Mouse (Mus musculus) midbrain, embryonic 11.5 days (tissue): ENCODE data around the gene Mia2. TPM values are rescaled to one million over a fixed set of nuclear protein-coding genes. Genes with fewer than 3 reads are reported as not detected.

ENCODE experiments used
- ATAC-seq: fragments of 200-750 bp; cut with Nextera tagmentation; 2 replicates; pipeline ENCODE4 v1.8.0; 2017; ENCODE audit warnings: moderate TSS enrichment, moderate library complexity; ENCODE audit not compliant: low FRiP score
- DNase-seq: peaks from one replicate; pipeline ENCODE4 v3.0.0; 2015; ENCODE audit warnings: low spot score; ENCODE audit errors: missing footprints
- H3K27ac ChIP-seq: fragments of 300-500 bp; sonication (generic); 2 replicates; pipeline ENCODE4 v1.5.1; 2014; ENCODE audit warnings: low read depth, low read length
- H3K27me3 ChIP-seq: fragments of 300-500 bp; sonication (generic); 2 replicates; pipeline ENCODE4 v1.6.1; 2014; ENCODE audit warnings: mild to moderate bottlenecking, low read length, moderate library complexity, mixed read lengths; ENCODE audit not compliant: control insufficient read depth, insufficient read depth
- H3K36me3 ChIP-seq: fragments of 300-500 bp; sonication (generic); 2 replicates; pipeline ENCODE4 v1.6.1; 2014; ENCODE audit warnings: mild to moderate bottlenecking, low read length, moderate library complexity, mixed read lengths; ENCODE audit not compliant: control insufficient read depth, insufficient read depth
- H3K4me1 ChIP-seq: fragments of 300-500 bp; sonication (generic); 2 replicates; pipeline ENCODE4 v1.6.1; 2014; ENCODE audit warnings: low read length; ENCODE audit not compliant: control insufficient read depth, insufficient read depth
- H3K4me2 ChIP-seq: fragments of 300-500 bp; sonication (generic); 2 replicates; pipeline ENCODE4 v1.6.1; 2014; ENCODE audit warnings: mild to moderate bottlenecking, moderate library complexity
- H3K4me3 ChIP-seq: fragments of 300-500 bp; sonication (generic); 2 replicates; pipeline ENCODE4 v1.5.1; 2014; ENCODE audit warnings: low read depth, low read length
- H3K9ac ChIP-seq: fragments of 300-500 bp; sonication (generic); 2 replicates; pipeline ENCODE4 v1.6.1; 2014; ENCODE audit warnings: low read length
- H3K9me3 ChIP-seq: fragments of 300-500 bp; sonication (generic); 2 replicates; pipeline ENCODE4 v1.6.1; 2016; ENCODE audit warnings: low read length; ENCODE audit not compliant: control insufficient read depth
- WGBS: fragments of 180-500 bp; shearing (Covaris S2); extraction: QIAGEN DNeasy Blood & Tissue Kit; methylation state at CpG from one replicate; pipeline ENCODE4 v1.1.7; 2014; 5-methylcytosine and 5-hydroxymethylcytosine counted together
- polyA plus RNA-seq: library from polyadenylated mRNA; unstranded; fragments of >200 nt; fragmentation: Nextera tagmentation; extraction: Ambion mirVana; gene quantifications from 2 replicates; pipeline ENCODE4 v1.2.1, GENCODE M21; 2014

The Mia2 gene
- polyA plus RNA-seq, 1 experiment from 2014 or later = 55.4 TPM

DNA sequence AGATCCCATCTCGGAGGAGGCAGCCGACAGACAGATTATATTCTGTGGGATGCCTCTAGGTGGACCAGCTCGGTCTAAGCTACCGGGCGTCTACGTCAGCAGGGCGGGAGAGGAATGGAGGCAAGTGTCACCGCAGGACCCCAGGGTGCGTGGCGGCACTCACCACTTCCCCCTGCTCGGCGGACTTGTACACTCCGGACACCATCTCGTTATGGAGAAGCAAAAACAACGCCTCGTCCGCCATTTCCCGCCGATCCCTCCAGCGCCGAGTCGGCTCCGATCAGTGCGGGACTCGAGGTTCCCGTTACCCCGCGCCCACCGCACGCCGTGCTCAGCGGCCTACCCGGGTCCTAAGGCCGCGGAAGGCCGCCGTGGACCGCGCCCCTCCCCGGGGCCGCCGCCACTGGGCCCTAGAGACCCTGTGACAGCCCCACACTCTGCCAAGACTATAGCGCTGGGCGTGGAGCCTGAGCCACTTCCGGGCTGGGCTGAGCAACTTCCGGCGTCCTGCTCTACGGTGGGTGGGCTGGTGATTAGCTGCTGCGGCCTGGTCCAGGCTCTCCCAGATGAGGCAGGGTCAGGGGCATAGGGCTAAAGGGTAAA is 34.5 kb upstream of the Mia2 start, which contains the start of gene Trappc6b:
Gene Trappc6b (minus strand): TSS at position 480 of the 603 bp plus-strand sequence.
- DNase-seq (peak; percentile 96), ATAC-seq (peak; percentile 98)
- peaks cover 5% of the 10 kb centered on the region for H3K4me1 ChIP-seq
- under 1% methylated on average over 49 of the region's 49 CpGs for WGBS
- H3K9ac ChIP-seq = peak within 1 kb of the TSS; percentile 86
- 0 out of 2 replicates have a peak, but pooled peaks cover 2% of the 10 kb centered on the region for H3K36me3 ChIP-seq
- peak within 1 kb of the TSS; percentile 56 for H3K4me2 ChIP-seq
- no peaks in the 10 kb centered on the region for H3K9me3 ChIP-seq
- peak within 1 kb of the TSS; percentile 74 for H3K27ac ChIP-seq
- no peaks in the 10 kb centered on the region for H3K27me3 ChIP-seq
- peak within 1 kb of the TSS; percentile 82 for H3K4me3 ChIP-seq

DNA sequence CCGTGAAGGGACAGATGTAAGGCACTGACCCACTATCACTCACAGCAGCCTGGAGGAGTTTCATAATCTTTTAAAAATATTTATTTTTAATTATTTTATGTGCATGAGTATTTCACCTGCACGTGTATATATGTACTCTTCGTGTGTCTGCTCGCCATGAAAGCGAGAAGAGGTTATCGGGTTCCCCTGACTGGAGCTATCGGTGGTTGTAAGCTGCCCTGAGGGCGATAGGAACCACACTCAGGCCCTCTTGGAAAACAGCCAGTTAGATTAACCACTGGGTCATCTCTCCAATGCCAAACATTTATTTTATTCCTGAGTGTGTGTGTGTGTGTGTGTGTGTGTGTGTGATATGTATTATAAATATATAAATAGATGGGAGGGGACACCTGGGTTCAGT is 30.8 kb upstream of the Mia2 start:
- Histone ChIP-seq H3K4me1 (peaks cover 10% of the 10 kb centered on the region), H3K4me3 (no peak overlapping the region), H3K27ac (no peak overlapping the region), H3K9ac (no peak overlapping the region), H3K9me3 (no peaks in the 10 kb centered on the region), H3K36me3 (peaks cover 5% of the 10 kb centered on the region; the same call in 1 of the 2 replicates), H3K27me3 (no peaks in the 10 kb centered on the region), H3K4me2 (no peak overlapping the region)
- ATAC-seq (no peak), DNase-seq (no peak)
- WGBS = 88% methylated on average over 8 of the region's 8 CpGs

DNA sequence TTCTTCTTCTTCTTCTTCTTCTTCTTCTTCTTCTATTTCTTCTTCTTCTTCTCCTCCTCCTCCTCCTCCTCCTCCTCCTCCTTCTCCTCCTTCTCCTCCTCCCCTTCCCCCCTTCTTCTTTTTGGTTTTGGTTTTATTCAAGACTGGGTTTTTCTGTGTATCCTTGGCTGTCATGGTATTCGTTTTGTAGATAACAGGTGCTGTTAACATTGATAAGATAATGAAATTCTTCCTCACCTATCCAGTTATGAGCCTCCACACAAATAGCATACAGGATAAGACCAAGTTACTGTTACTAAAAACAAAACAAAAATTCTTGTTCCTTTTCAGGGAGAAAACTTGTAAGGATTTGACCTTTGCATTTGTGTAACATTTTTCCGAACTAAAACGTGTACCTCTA is 29.8 kb upstream of the Mia2 start:
- Histone ChIP-seq H3K9me3 (no peaks in the 10 kb centered on the region), H3K9ac (peak overlapping the region; percentile 46), H3K4me3 (peak overlapping the region; percentile 99; the same call in 1 of the 2 replicates), H3K27ac (no peak overlapping the region), H3K4me1 (0 out of 2 replicates have a peak, but pooled peaks cover 5% of the 10 kb centered on the region), H3K4me2 (peak overlapping the region; percentile 51; the same call in 1 of the 2 replicates), H3K36me3 (peaks cover 9% of the 10 kb centered on the region; the same call in 1 of the 2 replicates), H3K27me3 (no peaks in the 10 kb centered on the region)
- no peak for DNase-seq
- 75% methylated on average over 3 of the region's 3 CpGs for WGBS
- no peak for ATAC-seq

DNA sequence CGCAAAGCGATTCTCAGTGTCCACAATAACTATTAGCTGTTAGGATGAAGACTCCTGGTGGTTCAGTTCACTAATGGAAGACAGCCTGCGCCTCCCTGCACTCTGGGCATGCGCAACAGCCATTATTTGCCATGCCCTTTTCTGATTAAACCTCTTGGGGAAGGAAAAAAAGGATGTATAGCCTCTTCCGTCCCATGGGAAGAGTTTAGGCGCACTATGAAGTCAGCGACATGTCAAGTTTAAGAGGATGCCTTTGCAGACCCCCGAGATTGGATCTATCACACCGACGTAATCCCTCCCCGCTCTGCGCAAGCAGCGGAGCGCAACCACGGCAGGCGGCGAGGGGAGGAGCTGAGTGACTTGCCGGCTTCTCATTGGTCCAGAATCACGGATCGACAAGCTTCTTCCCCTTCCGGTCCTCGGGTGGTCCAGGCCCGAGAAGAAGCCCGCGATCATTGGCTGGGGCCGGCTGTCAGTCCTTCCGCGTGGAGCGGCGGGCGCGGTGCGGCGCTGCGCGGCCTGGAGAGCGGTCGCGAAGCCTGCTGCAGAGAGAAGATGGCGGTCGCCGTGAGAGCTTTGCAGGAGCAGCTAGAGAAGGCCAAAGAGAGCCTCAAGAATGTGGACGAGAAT is 29.0 kb upstream of the Mia2 start, which contains the start of gene Pnn:
Gene Pnn (plus strand): TSS at position 437 of the 630 bp plus-strand sequence.
- DNase-seq (peak; percentile 98), ATAC-seq (peak; percentile 99)
- under 1% methylated on average over 43 of the region's 43 CpGs for WGBS
- Histone ChIP-seq H3K4me1 (0 out of 2 replicates have a peak, but pooled peaks cover 5% of the 10 kb centered on the region), H3K9me3 (no peaks in the 10 kb centered on the region), H3K27me3 (no peaks in the 10 kb centered on the region), H3K4me3 (peak within 1 kb of the TSS; percentile 99), H3K9ac (peak within 1 kb of the TSS; percentile 99), H3K27ac (peak within 1 kb of the TSS; percentile 74), H3K4me2 (peak within 1 kb of the TSS; percentile 84), H3K36me3 (peaks cover 11% of the 10 kb centered on the region; the same call in 1 of the 2 replicates)

DNA sequence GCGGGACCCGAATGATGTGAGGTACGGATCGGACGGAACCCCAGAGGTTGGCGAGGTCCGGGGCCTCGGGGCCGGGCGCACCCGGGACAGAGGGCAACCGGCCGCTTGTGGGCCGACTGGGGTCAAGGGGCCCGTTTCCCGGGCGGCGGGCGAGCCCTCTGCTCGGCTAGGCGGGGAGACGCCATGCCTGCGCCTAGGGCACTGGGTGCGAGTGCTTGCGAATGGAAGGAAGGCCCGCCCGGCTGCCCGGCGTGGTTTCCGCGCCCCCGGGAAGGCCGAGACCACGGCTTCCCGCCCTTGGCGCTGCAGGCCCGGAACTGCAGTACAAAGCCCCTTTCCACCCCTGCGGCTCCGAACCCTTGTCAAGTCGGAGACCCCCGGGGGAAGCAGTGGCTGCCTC is 28.5 kb upstream of the Mia2 start:
- peak overlapping the region; percentile 99 for H3K9ac ChIP-seq
- H3K4me3 ChIP-seq = peak overlapping the region; percentile 99
- peak; percentile 95 for DNase-seq
- H3K36me3 ChIP-seq = peaks cover 15% of the 10 kb centered on the region
- peak overlapping the region; percentile 84 for H3K4me2 ChIP-seq
- peak; percentile 70 for ATAC-seq
- H3K9me3 ChIP-seq = no peaks in the 10 kb centered on the region
- 0 out of 2 replicates have a peak, but pooled peaks cover 5% of the 10 kb centered on the region for H3K4me1 ChIP-seq
- H3K27me3 ChIP-seq = no peaks in the 10 kb centered on the region
- WGBS = under 1% methylated on average over 41 of the region's 41 CpGs
- H3K27ac ChIP-seq = peak overlapping the region; percentile 74

DNA sequence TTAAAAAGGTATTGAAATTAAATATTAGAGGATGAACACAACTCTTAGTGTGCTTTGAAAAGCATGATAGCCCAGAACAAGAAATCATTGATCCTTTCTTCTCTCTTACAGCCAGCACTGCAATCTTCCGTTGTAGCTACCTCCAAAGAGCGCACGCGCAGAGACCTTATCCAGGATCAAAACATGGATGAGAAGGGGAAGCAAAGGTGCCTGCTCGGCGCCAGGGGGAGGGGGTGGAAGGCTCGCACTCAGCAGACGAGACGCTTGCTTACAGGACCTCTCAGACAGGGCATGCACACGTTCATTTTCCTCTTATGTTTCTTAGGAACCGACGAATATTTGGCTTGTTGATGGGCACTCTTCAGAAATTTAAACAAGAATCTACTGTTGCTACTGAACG is 26.8 kb upstream of the Mia2 start:
- Histone ChIP-seq H3K9me3 (no peaks in the 10 kb centered on the region), H3K4me2 (no peak overlapping the region), H3K4me1 (0 out of 2 replicates have a peak, but pooled peaks cover 5% of the 10 kb centered on the region), H3K27me3 (no peaks in the 10 kb centered on the region), H3K4me3 (no peak overlapping the region), H3K9ac (no peak overlapping the region), H3K36me3 (peaks cover 20% of the 10 kb centered on the region), H3K27ac (no peak overlapping the region)
- 96% methylated on average over 13 of the region's 13 CpGs for WGBS
- DNase-seq = no peak
- ATAC-seq = no peak

DNA sequence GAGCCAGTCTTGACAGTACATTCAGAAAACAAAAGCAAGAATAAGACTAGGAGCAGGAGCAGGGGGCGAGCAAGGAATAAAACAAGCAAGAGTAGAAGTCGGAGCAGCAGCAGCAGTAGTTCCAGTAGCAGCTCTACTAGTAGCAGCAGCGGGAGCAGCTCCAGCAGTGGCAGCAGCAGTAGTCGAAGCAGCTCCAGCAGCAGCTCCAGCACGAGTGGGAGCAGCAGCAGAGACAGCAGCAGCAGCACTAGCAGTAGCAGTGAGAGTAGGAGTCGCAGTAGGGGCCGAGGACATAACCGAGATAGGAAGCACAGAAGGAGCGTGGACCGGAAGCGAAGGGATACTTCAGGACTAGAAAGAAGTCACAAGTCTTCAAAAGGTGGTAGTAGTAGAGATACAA is 23.3 kb upstream of the Mia2 start:
- WGBS = 89% methylated on average over 11 of the region's 11 CpGs
- no peak for DNase-seq

DNA sequence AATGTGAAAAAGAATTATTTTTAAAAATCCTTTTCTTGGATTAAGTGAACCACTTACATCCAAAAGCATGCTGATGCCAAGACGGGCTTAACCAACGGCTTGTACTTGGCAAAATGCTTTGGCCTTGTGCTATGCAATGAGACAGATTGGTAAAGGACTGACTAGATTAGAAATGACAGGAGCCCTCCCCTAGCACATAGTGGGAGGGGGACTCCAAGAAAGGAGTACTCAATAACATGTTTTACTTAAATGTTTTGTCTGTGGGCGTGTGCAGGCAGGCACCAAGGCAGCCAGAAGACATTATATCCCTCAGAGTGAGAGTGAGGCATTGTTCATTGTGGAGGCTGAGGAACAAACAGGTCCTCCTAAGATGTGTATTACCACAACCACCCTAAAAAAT is 21.5 kb upstream of the Mia2 start:
- no peak for ATAC-seq
- WGBS = 84% methylated on average over 3 of the region's 3 CpGs

More for the DNA sequence above, 23.3 kb upstream of the Mia2 start:
- Histone ChIP-seq H3K36me3 (peaks cover 20% of the 10 kb centered on the region), H3K9ac (no peak overlapping the region), H3K4me2 (no peak overlapping the region), H3K27ac (no peak overlapping the region), H3K4me1 (0 out of 2 replicates have a peak, but pooled peaks cover 5% of the 10 kb centered on the region), H3K9me3 (no peaks in the 10 kb centered on the region), H3K4me3 (no peak overlapping the region), H3K27me3 (no peaks in the 10 kb centered on the region)
- ATAC-seq = no peak

DNA sequence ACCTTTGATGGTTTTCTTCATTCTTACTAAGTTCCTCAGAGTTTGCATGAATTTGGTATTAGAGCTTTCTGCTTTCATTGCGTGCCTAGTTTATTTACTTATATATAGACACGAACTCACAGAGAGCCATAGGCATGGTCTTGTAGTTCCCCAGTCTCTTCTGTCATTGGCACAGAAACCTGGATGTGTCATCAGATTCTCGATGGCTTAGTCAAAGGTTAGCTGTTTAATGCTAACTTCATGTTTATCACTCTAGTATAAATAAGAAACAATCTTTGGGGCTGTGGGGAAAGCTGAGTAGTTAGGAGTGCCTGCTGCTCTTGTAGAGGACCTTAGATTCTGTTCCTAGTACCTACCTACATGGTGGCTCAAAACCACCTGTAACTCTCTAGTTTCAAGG is 18.6 kb upstream of the Mia2 start:
- Histone ChIP-seq H3K9ac (no peak overlapping the region), H3K27me3 (no peaks in the 10 kb centered on the region), H3K4me1 (no peaks in the 10 kb centered on the region), H3K27ac (no peak overlapping the region), H3K4me2 (no peak overlapping the region), H3K36me3 (peaks cover 6% of the 10 kb centered on the region), H3K9me3 (no peaks in the 10 kb centered on the region), H3K4me3 (no peak overlapping the region)
- DNase-seq (no peak), ATAC-seq (no peak)
- 88% methylated on average over 3 of the region's 3 CpGs for WGBS

More for the DNA sequence above, 21.5 kb upstream of the Mia2 start:
- Histone ChIP-seq H3K36me3 (peaks cover 19% of the 10 kb centered on the region), H3K9me3 (no peaks in the 10 kb centered on the region), H3K4me1 (no peaks in the 10 kb centered on the region), H3K4me2 (no peak overlapping the region), H3K27ac (no peak overlapping the region), H3K27me3 (no peaks in the 10 kb centered on the region), H3K9ac (no peak overlapping the region), H3K4me3 (no peak overlapping the region)
- DNase-seq = no peak
